Mouse (Mus musculus) heart, embryonic 15.5 days (tissue): ENCODE measurements around the gene Slc35g1. TPM values are rescaled to one million over a fixed set of nuclear protein-coding genes. Genes with fewer than 3 reads are reported as not detected.
"Not testable (repeated sequence)": the region's sequence is repeated elsewhere in the genome, so short reads cannot be mapped to it uniquely, and the experiment has no call there.

Source experiments
- ATAC-seq: fragments of 200-750 bp; cut with Nextera tagmentation; replicated peaks from 2 replicates; pipeline ENCODE4 v1.8.0; 2017; ENCODE audit warnings: low read depth, moderate TSS enrichment; ENCODE audit not compliant: insufficient number of reproducible peaks, insufficient read depth, low FRiP score
- H3K27ac ChIP-seq: fragments of 300-500 bp; sonication (generic); 2 replicates; pipeline ENCODE4 v1.5.1; 2015; ENCODE audit warnings: mild to moderate bottlenecking, inconsistent platforms
- H3K27me3 ChIP-seq: fragments of 300-500 bp; sonication (generic); 2 replicates; pipeline ENCODE4 v1.6.1; 2015; ENCODE audit warnings: inconsistent platforms
- H3K36me3 ChIP-seq: fragments of 300-500 bp; sonication (generic); 2 replicates; pipeline ENCODE4 v1.6.1; 2015; ENCODE audit warnings: mild to moderate bottlenecking, inconsistent platforms
- H3K4me1 ChIP-seq: fragments of 300-500 bp; sonication (generic); replicated peaks from 2 replicates; pipeline ENCODE4 v1.6.1; 2015; ENCODE audit warnings: inconsistent platforms
- H3K4me2 ChIP-seq: fragments of 300-500 bp; sonication (generic); 2 replicates; pipeline ENCODE4 v1.6.1; 2015; ENCODE audit warnings: inconsistent platforms, mild to moderate bottlenecking, moderate library complexity
- H3K4me3 ChIP-seq: fragments of 300-500 bp; sonication (generic); 2 replicates; pipeline ENCODE4 v1.5.1; 2015; ENCODE audit warnings: mild to moderate bottlenecking, inconsistent platforms
- H3K9ac ChIP-seq: fragments of 300-500 bp; sonication (generic); 2 replicates; pipeline ENCODE4 v1.6.1; 2015; ENCODE audit warnings: mild to moderate bottlenecking, inconsistent platforms
- H3K9me3 ChIP-seq: fragments of 300-500 bp; sonication (generic); replicated peaks from 2 replicates; pipeline ENCODE4 v1.6.1; 2016; ENCODE audit warnings: inconsistent platforms
- WGBS: fragments of 180-500 bp; shearing (Covaris S2); methylation state at CpG from one replicate; pipeline ENCODE4 v1.1.7; 2015; ENCODE audit warnings: mixed read lengths; 5-methylcytosine and 5-hydroxymethylcytosine counted together
- polyA plus RNA-seq: library from polyadenylated mRNA; unstranded; fragments of >200 nt; fragmentation: Nextera tagmentation; extraction: Ambion mirVana; gene quantifications from 2 replicates; pipeline ENCODE4 v1.2.1, GENCODE M21; 2015

Gene Slc35g1
- polyA plus RNA-seq, 1 experiment from 2014 or later: 1.2 TPM

DNA sequence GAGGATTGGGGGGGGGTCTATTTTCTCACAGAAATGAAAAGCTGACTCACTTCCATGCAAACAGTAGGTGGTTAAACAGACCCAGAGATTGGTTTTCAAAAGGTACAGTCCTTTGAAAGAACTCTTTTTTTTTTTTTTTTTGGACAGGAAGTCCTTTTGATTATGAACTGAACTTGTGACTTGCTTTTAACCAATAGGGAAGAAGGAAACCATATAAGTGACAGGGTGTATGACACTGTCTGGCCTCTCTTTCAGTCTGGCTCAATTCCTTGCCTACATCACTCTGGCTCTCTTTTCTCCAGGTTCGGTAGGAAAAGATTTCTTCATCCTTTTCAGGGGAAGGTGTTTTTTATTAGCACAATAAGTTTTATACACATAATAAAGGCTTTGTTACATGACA is 36.5 kb upstream of the Slc35g1 start:
- ATAC-seq: no peak
- Histone ChIP-seq H3K4me3 (no peak overlapping the region), H3K4me2 (no peak overlapping the region), H3K27me3 (no peaks in the 10 kb centered on the region), H3K36me3 (no peaks in the 10 kb centered on the region), H3K9me3 (no peaks in the 10 kb centered on the region), H3K27ac (no peak overlapping the region), H3K4me1 (peaks cover 3% of the 10 kb centered on the region; the same call in 1 of the 2 replicates), H3K9ac (no peak overlapping the region)
- 85% methylated on average over 1 of the region's 1 CpGs for WGBS

DNA sequence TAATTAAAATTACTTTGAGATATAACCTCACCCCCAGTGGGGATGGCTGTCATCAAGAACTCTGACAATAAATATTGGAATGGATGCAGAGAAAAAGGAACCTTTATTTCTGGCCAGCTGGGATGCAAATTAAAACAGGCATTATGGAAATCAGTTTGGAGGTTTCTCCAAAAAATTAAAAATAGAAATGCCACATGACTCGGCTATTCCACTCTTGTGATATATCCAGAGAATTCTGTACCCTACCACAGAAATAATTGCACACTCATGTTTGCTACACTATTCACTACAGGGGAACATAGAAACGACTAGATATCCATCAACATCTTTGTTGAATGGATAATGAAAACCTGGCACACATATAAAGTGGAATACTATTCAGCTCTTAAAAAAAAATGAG is 33.9 kb upstream of the Slc35g1 start:
- no peak overlapping the region for H3K4me3 ChIP-seq
- no peak overlapping the region for H3K27ac ChIP-seq
- no peak overlapping the region for H3K4me2 ChIP-seq
- peaks cover 3% of the 10 kb centered on the region; the same call in 1 of the 2 replicates for H3K4me1 ChIP-seq
- H3K36me3 ChIP-seq: no peaks in the 10 kb centered on the region
- H3K27me3 ChIP-seq: no peaks in the 10 kb centered on the region
- WGBS: 72% methylated on average over 2 of the region's 2 CpGs
- no peak overlapping the region for H3K9ac ChIP-seq
- H3K9me3 ChIP-seq: no peaks in the 10 kb centered on the region
- ATAC-seq: no peak

- H3K4me1 ChIP-seq: peaks cover 3% of the 10 kb centered on the region; the same call in 1 of the 2 replicates
- no peaks in the 10 kb centered on the region for H3K36me3 ChIP-seq
- H3K4me2 ChIP-seq: no peak overlapping the region
- 50% methylated on average over 1 of the region's 1 CpGs for WGBS
- no peak overlapping the region for H3K9ac ChIP-seq
- H3K27me3 ChIP-seq: no peaks in the 10 kb centered on the region
- no peaks in the 10 kb centered on the region for H3K9me3 ChIP-seq
- no peak overlapping the region for H3K4me3 ChIP-seq
- no peak overlapping the region for H3K27ac ChIP-seq
- no peak for ATAC-seq
Measured at GRCm38 (mm10) chr19:38363358-38363757, 32.4 kb upstream of the Slc35g1 start.

DNA sequence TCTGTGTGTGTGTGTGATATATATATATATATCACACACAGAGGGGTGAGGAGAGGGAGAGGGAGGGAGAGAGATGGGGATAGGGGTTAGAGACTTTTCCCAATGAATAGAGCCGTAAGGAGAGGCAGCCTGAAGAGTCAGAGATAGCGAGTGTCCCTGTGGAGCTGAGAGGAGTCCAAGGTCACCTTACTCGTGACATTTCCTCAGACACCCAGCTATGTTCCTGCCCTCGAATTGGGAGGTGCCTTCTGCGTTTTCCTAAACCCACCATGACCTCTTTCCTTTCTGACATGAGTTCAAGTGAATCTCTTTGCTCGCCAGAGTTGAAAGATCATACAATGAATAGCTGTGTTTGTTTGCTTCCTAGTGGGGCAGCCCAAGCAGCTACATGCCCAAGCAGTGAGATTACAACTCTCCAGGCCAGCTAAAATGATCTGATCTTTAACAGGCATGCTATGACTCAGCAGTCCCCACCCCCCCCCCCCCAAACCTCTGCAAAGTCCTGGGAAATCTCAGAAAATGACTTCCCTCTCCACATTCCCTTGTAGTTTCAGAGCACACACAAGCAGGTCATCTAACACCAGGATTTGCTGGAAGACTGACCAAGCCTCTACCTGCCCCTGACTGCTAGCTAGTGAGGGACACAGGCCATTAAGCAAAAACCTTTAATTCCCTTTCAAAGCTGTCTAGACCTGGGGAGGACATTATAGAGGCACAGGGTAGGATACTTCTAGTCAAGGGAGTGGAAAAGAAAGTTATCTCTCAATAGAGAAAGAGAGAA is 31.7 kb upstream of the Slc35g1 start:
- Histone ChIP-seq H3K9me3 (no peaks in the 10 kb centered on the region), H3K27ac (no peak overlapping the region), H3K4me1 (peaks cover 3% of the 10 kb centered on the region; the same call in 1 of the 2 replicates), H3K36me3 (no peaks in the 10 kb centered on the region), H3K4me2 (no peak overlapping the region), H3K9ac (no peak overlapping the region), H3K27me3 (no peaks in the 10 kb centered on the region), H3K4me3 (no peak overlapping the region)
- ATAC-seq: no peak
- 32% methylated on average over 6 of the region's 6 CpGs for WGBS

DNA sequence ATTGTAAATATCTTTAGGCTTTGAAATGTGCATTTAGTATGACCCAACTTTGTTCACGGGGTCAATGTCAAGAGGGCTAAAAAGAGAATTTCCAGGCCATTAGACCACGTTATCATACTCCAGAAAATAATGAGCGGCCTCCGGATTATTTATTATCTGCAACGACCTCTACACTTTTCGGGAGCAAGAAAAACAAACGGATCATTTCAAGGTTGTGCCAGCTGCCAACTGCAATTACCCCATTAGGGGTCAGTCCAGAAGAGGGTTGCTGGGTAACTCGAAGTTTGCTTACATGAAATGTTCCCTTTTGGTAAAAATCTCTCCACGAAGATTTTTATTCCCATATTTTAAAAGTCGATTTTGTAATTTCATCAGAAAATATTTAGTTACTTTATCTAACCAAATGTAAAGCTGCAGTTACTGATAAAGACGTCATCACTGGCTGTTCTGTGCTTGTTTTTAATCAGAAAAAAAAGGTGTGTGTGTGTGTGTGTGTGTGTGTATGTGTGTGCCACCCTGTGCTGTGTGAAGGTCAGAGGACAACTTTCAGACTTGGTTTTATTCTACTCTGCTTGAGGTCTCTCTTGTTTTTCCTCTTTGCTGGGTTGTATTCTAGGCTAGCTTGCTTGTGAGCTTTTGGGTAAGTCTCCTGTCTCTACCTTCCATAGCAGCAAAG is 30.7 kb upstream of the Slc35g1 start:
- no peaks in the 10 kb centered on the region for H3K27me3 ChIP-seq
- no peaks in the 10 kb centered on the region for H3K9me3 ChIP-seq
- peaks cover 3% of the 10 kb centered on the region; the same call in 1 of the 2 replicates for H3K4me1 ChIP-seq
- H3K36me3 ChIP-seq: no peaks in the 10 kb centered on the region
- 49% methylated on average over 11 of the region's 11 CpGs for WGBS
- H3K27ac ChIP-seq: no peak overlapping the region
- no peak overlapping the region for H3K9ac ChIP-seq
- H3K4me2 ChIP-seq: no peak overlapping the region
- H3K4me3 ChIP-seq: no peak overlapping the region
- no peak for ATAC-seq

DNA sequence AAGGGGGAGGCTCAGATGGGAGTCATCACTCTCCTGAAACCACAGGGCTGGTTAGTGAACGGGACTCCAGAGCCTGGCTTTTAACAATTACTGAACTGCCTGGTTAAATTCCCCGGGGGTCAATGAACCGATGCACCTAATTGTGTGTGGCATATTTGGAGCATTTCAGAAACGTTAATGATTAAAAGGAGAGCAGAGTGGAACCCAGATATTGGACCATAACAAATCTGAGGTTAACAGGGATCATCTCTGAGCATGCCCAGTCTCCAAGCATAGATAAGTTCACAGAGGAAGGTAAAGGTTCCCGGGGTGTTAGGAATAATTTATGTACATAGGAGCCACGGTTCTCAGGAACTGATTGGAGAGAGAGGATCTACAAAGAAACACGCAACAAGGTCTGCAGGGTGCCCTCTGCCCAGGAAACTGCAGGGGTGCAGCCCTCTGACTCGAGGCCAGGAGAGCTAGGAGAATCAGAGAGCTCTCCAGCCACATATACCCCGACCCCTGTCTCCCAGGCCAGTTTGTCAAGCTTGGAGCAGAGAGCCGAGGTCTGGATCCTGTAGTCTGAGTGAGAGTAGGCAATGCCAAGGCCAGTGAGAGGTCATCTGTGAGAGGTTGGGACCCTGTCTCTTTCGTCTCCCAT is 23.2 kb upstream of the Slc35g1 start:
- no peak for ATAC-seq
- Histone ChIP-seq H3K4me1 (no peaks in the 10 kb centered on the region), H3K27ac (no peak overlapping the region), H3K36me3 (no peaks in the 10 kb centered on the region), H3K27me3 (no peaks in the 10 kb centered on the region), H3K4me2 (no peak overlapping the region), H3K9ac (no peak overlapping the region), H3K4me3 (no peak overlapping the region), H3K9me3 (no peaks in the 10 kb centered on the region)
- WGBS: 32% methylated on average over 11 of the region's 11 CpGs

- Histone ChIP-seq H3K4me3 (no peak overlapping the region), H3K9me3 (no peaks in the 10 kb centered on the region), H3K4me2 (no peak overlapping the region), H3K27ac (no peak overlapping the region), H3K27me3 (no peaks in the 10 kb centered on the region), H3K36me3 (no peaks in the 10 kb centered on the region), H3K9ac (no peak overlapping the region), H3K4me1 (no peaks in the 10 kb centered on the region)
- ATAC-seq: no peak
- WGBS: 67% methylated on average over 2 of the region's 2 CpGs
Measured at GRCm38 (mm10) chr19:38373371-38373770, 22.4 kb upstream of the Slc35g1 start.

DNA sequence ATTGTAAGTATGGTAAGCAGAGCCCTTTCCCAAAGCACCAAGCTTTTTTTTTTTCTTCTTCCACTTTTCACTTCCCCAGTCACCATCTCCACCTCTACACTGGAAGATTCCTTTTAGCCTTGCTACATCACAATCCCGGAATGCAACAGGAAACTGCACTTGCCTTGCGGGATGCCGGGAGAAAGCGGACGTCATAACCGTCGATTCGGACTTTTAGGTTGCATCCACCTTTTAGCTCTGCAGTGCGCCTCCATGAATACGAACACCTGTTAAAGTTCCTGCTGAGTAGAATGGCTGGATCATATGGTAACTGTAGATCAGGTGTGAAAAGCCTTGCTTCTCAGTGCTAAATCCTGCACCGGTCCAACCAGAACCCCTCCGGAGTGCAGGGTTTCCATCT is 12.0 kb upstream of the Slc35g1 start:
- Histone ChIP-seq H3K9ac (no peak overlapping the region), H3K9me3 (no peaks in the 10 kb centered on the region), H3K36me3 (no peaks in the 10 kb centered on the region), H3K27me3 (no peaks in the 10 kb centered on the region), H3K4me1 (no peaks in the 10 kb centered on the region), H3K4me3 (no peak overlapping the region), H3K4me2 (no peak overlapping the region), H3K27ac (no peak overlapping the region)
- ATAC-seq: no peak
- 82% methylated on average over 12 of the region's 12 CpGs for WGBS

- not testable (repeated sequence) for H3K27ac ChIP-seq
Measured at GRCm38 (mm10) chr19:38387021-38387420, 8.8 kb upstream of the Slc35g1 start.

GRCm38 (mm10) chr19:38387835-38388234 is 7.9 kb upstream of the Slc35g1 start:
- ATAC-seq: no peak
- 90% methylated on average over 4 of the region's 4 CpGs for WGBS
- Histone ChIP-seq H3K9me3 (no peaks in the 10 kb centered on the region), H3K4me3 (no peak overlapping the region), H3K27ac (no peak overlapping the region), H3K4me2 (no peak overlapping the region), H3K4me1 (no peaks in the 10 kb centered on the region), H3K36me3 (no peaks in the 10 kb centered on the region), H3K27me3 (no peaks in the 10 kb centered on the region), H3K9ac (no peak overlapping the region)

More at GRCm38 (mm10) chr19:38387021-38387420, 8.8 kb upstream of the Slc35g1 start:
- H3K4me3 ChIP-seq, H3K27me3 ChIP-seq, H3K4me2 ChIP-seq, ATAC-seq, H3K4me1 ChIP-seq, H3K36me3 ChIP-seq, H3K9me3 ChIP-seq, H3K9ac ChIP-seq: not testable (repeated sequence)
- 79% methylated on average over 1 of the region's 1 CpGs for WGBS

- no peak overlapping the region for H3K9ac ChIP-seq
- no peaks in the 10 kb centered on the region for H3K27me3 ChIP-seq
- H3K27ac ChIP-seq: no peak overlapping the region
- no peak for ATAC-seq
- H3K4me1 ChIP-seq: peaks cover 3% of the 10 kb centered on the region; the same call in 1 of the 2 replicates
- H3K4me3 ChIP-seq: peak overlapping the region; percentile 72
- H3K4me2 ChIP-seq: peak overlapping the region; percentile 98
- H3K9me3 ChIP-seq: no peaks in the 10 kb centered on the region
- 41% methylated on average over 8 of the region's 8 CpGs for WGBS
- H3K36me3 ChIP-seq: no peaks in the 10 kb centered on the region
Measured at GRCm38 (mm10) chr19:38396633-38396970, 822 bp downstream of the Slc35g1 start.
